Mouse (Mus musculus) myocyte (in vitro differentiated cells): ENCODE measurements at regions not wholly inside any gene's neighbourhood (a gene's known extent, or its start where the extent isn't known, plus 50 kb on each side); places are given as distances from the start of the nearest gene placed in this dataset.

Experiments used
- CEBPB ChIP-seq: IDR thresholded peaks from 2 replicates; pipeline ENCODE4 v1.6.1; 2011; ENCODE audit warnings: mild to moderate bottlenecking, moderate library complexity; ENCODE audit not compliant: poor library complexity, insufficient read depth, severe bottlenecking
- E2F4 ChIP-seq: IDR thresholded peaks from one replicate; pipeline ENCODE4 v1.6.1; 2011; ENCODE audit warnings: mild to moderate bottlenecking, control low read depth, moderate library complexity; ENCODE audit not compliant: insufficient read depth
- MAX ChIP-seq: IDR thresholded peaks from one replicate; pipeline ENCODE4 v1.6.1; 2011; ENCODE audit warnings: low read depth, mild to moderate bottlenecking, control low read depth
- POLR2A ChIP-seq: IDR thresholded peaks from one replicate; pipeline ENCODE4 v1.6.1; 2011; ENCODE audit warnings: low read depth, mild to moderate bottlenecking, control low read depth, moderate library complexity; ENCODE audit not compliant: insufficient read length
- POLR2AphosphoS2 ChIP-seq: IDR thresholded peaks from one replicate; pipeline ENCODE4 v1.6.1; 2011; ENCODE audit warnings: low read depth, control low read depth; ENCODE audit not compliant: insufficient read length
- SRF ChIP-seq: IDR thresholded peaks from one replicate; pipeline ENCODE4 v1.6.1; 2011; ENCODE audit warnings: low read depth; ENCODE audit not compliant: control insufficient read depth, insufficient read length
- TCF12 ChIP-seq: IDR thresholded peaks from one replicate; pipeline ENCODE4 v1.6.1; 2011; ENCODE audit warnings: mild to moderate bottlenecking, control low read depth; ENCODE audit not compliant: poor library complexity, insufficient read depth, severe bottlenecking
- USF1 ChIP-seq: IDR thresholded peaks from one replicate; pipeline ENCODE4 v1.6.1; 2011; ENCODE audit warnings: low read depth, mild to moderate bottlenecking, control low read depth, moderate library complexity

DNA sequence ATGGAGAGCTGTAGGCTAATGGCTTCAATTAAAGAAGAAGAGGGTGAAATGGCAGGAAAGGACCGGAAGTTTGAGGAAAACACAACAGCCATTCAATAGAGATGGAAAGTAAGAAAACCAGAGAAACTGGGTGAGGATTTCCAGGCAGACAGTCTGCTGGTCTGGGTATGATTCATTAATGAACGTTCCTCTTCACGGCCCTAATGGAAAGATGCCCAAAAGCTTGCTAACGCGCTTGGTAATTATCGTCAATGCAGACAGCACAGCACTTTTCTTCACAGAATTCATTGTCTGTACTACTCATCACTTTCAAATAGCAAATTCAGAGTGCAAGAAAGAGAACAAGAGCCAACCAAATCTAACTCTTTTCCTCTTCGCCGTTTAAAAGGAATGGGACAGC, 60.3 kb downstream of the Ing2 start:
- TF ChIP-seq CEBPB (no peak), MAX (no peak), TCF12 (no peak), POLR2A (no peak), E2F4 (no peak), SRF (no peak), USF1 (no peak), POLR2AphosphoS2 (no peak)
